Mouse (Mus musculus): ENCODE data around the gene AC124108.1.
"Not testable (repeated sequence)": the region's sequence is repeated elsewhere in the genome, so short reads cannot be mapped to it uniquely, and the experiment has no call there.

AC124108.1 gene

GRCm38 (mm10) chr1:132191093-132191785, at the start of gene AC124108.1, which contains the start of gene Lemd1:
TSS of gene AC124108.1 (plus strand) at chr1:132191457.
TSS of gene Lemd1 (plus strand) at chr1:132191431.
- DNase-seq, result no peak

GRCm38 (mm10) chr1:132141753-132142152, 49.5 kb upstream of the AC124108.1 start:
- no peak for DNase-seq

GRCm38 (mm10) chr1:132143079-132143478, 48.2 kb upstream of the AC124108.1 start:
- DNase-seq, result no peak

- no peak for DNase-seq
These were observed 47.5 kb upstream of the AC124108.1 start for GRCm38 (mm10) chr1:132143730-132144129.

- peak; percentile 70 for DNase-seq
These were observed 47.0 kb upstream of the AC124108.1 start for GRCm38 (mm10) chr1:132144223-132144622.

GRCm38 (mm10) chr1:132144837-132145236, 46.4 kb upstream of the AC124108.1 start:
- DNase-seq, result no peak

- no peak for DNase-seq
These were observed 45.1 kb upstream of the AC124108.1 start for GRCm38 (mm10) chr1:132145973-132146685.

GRCm38 (mm10) chr1:132149410-132149809, 41.8 kb upstream of the AC124108.1 start:
- DNase-seq, result no peak

- DNase-seq, result no peak
These were observed 41.1 kb upstream of the AC124108.1 start for GRCm38 (mm10) chr1:132150171-132150570.

GRCm38 (mm10) chr1:132150817-132151601, 40.2 kb upstream of the AC124108.1 start:
- DNase-seq, result no peak

GRCm38 (mm10) chr1:132151908-132152307, 39.3 kb upstream of the AC124108.1 start:
- no peak for DNase-seq

- no peak for DNase-seq
These were observed 38.1 kb upstream of the AC124108.1 start for GRCm38 (mm10) chr1:132153086-132153690.

GRCm38 (mm10) chr1:132153691-132154090, 37.6 kb upstream of the AC124108.1 start:
- no peak for DNase-seq

- DNase-seq, result peak; percentile 68
These were observed 35.5 kb upstream of the AC124108.1 start for GRCm38 (mm10) chr1:132155737-132156136.

- DNase-seq, result peak; percentile 86
These were observed 34.1 kb upstream of the AC124108.1 start for GRCm38 (mm10) chr1:132157016-132157781.

- DNase-seq, result no peak
These were observed 33.4 kb upstream of the AC124108.1 start for GRCm38 (mm10) chr1:132157808-132158207.

GRCm38 (mm10) chr1:132158741-132159140, 32.5 kb upstream of the AC124108.1 start:
- DNase-seq, result no peak

- no peak for DNase-seq
These were observed 31.6 kb upstream of the AC124108.1 start for GRCm38 (mm10) chr1:132159681-132160080.

GRCm38 (mm10) chr1:132161211-132161880, 29.9 kb upstream of the AC124108.1 start:
- no peak for DNase-seq

- DNase-seq, result not testable (repeated sequence)
These were observed 28.6 kb upstream of the AC124108.1 start for GRCm38 (mm10) chr1:132162618-132163017.

- DNase-seq, result no peak
These were observed 26.3 kb upstream of the AC124108.1 start for GRCm38 (mm10) chr1:132164780-132165518.

Measured in right cerebral cortex, postnatal 25 days (tissue).